Mouse (Mus musculus): ENCODE measurements around the gene Sema3a. TPM values are rescaled to one million over a fixed set of nuclear protein-coding genes. Genes with fewer than 3 reads are reported as not detected.

Gene Sema3a
- polyA plus RNA-seq, 1 experiment from 2014 or later: 16.2 TPM

DNA sequence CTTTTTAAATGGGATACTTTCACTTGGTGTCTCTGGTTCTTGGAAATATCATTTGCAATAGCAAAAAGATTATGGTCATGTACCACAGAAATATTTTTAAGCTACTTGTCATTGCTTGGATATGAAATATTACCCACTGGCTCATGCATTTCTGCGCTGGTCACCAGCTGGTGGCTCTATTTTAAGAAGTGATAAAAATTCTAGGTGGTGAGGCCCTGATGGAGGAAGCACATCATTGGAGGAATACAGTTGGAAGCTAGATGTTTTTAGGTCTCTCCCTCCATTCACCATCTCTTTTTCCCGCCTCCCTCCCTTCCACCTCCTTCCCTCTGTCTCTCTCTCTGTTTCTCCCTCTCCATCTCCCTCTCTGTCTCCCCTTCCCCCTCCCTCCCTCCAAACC, 57.0 kb downstream of the Sema3a start:
- WGBS: 97% methylated on average over 2 of the region's 2 CpGs
- H3K36me3 ChIP-seq: no peaks in the 10 kb centered on the region
- no peak for ATAC-seq (ENCODE audit: low read depth)
- H3K9me3 ChIP-seq: no peaks in the 10 kb centered on the region
- no peaks in the 10 kb centered on the region for H3K27me3 ChIP-seq
- H3K4me2 ChIP-seq: no peak overlapping the region
- no peak overlapping the region for H3K27ac ChIP-seq (replicated peaks)
- no peaks in the 10 kb centered on the region for H3K4me1 ChIP-seq (replicated peaks)
- H3K9ac ChIP-seq: no peak overlapping the region
- H3K4me3 ChIP-seq: no peak overlapping the region

DNA sequence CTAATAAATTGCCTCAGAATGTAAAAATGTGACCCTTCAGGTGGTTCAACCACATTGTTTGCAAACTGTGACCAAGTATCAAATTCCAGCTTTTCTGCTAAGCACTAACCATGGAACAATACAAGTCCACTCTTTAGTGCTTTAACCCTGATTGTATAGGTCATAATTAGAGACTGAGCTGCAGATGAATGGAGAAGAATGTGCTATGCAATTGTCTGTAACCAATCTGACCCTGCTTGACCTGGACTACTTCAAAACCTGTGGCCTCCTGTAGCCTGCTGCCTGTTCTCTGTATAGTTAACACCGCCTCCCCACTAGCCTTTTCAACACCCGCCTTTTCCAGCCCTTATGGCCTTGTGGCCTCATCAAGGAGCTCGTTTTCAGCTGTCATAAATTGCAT, 72.7 kb downstream of the Sema3a start:
- no peaks in the 10 kb centered on the region for H3K9me3 ChIP-seq
- 11% methylated on average over 3 of the region's 3 CpGs for WGBS
- no peaks in the 10 kb centered on the region for H3K36me3 ChIP-seq
- no peak for ATAC-seq (ENCODE audit: low read depth)
- no peak overlapping the region for H3K4me3 ChIP-seq
- H3K9ac ChIP-seq: no peak overlapping the region
- H3K27ac ChIP-seq (replicated peaks): no peak overlapping the region
- H3K27me3 ChIP-seq: no peaks in the 10 kb centered on the region
- no peaks in the 10 kb centered on the region for H3K4me1 ChIP-seq (replicated peaks)
- H3K4me2 ChIP-seq: no peak overlapping the region

DNA sequence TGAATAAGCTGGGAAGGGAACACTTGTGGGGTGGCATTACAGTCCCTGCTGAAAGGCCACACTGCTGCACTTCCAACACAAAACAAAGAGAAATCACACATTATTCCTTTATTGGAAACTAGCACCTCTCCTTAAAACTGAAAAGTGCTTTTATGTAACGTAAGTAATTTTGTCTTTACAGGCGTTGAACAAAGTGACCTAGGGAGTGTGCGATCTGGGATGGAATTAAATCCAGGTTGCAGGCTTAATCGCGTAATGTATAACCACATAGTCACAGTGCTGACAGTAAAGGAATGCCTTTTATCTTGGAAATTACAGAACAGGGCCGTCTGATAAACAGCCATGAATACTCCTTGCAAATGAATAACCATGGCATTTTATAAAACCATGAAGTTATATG, 74.5 kb downstream of the Sema3a start:
- Histone ChIP-seq H3K9me3 (no peaks in the 10 kb centered on the region), H3K4me2 (no peak overlapping the region), H3K36me3 (no peaks in the 10 kb centered on the region), H3K27me3 (no peaks in the 10 kb centered on the region), H3K4me3 (no peak overlapping the region), H3K27ac (replicated peaks) (no peak overlapping the region), H3K9ac (no peak overlapping the region), H3K4me1 (replicated peaks) (no peaks in the 10 kb centered on the region)
- ATAC-seq (ENCODE audit: low read depth): no peak
- WGBS: 71% methylated on average over 6 of the region's 6 CpGs

DNA sequence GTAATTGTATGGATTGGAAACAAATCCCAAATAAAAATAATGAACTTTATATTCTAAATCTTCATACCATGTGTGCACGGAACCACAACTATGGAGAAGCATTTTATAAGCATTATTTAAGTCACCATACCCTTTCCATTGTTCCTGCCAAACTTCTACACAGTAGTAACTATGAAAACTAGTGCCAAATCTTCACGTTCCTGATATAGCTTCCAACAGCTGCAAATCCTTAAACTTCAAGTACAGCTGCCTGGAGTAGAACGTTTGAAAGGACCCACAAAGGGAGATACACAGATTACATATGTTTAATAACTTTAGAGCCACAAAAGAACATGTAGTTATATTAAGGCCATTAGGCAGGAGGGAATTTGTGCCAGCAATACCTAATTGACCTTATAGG, 130.1 kb downstream of the Sema3a start:
- ATAC-seq (ENCODE audit: low read depth): no peak
- whole genome bisulfite sequencing: 77% methylated on average over 3 of the region's 3 CpGs
- H3K4me3 ChIP-seq: no peak overlapping the region
- H3K27me3 ChIP-seq: no peaks in the 10 kb centered on the region
- no peak overlapping the region for H3K4me2 ChIP-seq
- H3K4me1 ChIP-seq (replicated peaks): no peaks in the 10 kb centered on the region
- H3K27ac ChIP-seq (replicated peaks): no peak overlapping the region
- no peaks in the 10 kb centered on the region for H3K36me3 ChIP-seq
- H3K9me3 ChIP-seq: no peaks in the 10 kb centered on the region
- H3K9ac ChIP-seq: no peak overlapping the region

DNA sequence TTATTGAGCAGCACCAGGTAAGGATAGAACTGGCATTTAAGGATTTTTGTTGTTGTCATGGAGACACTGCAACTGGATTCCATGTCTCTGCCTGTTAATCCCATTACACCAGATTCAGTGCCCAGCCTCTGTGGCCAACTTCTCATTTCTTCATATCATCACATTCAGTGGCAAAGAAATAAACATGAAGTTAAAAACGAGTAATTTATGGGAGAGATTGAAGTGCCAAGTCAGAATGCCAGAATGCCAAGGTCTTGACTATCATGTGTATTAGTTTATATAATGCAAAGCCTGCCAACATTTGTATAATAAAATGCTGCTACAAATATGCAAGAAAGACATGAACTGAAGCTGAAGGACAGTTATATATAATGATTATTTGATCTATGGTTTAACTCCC, 131.1 kb downstream of the Sema3a start:
- no peak overlapping the region for H3K4me2 ChIP-seq

DNA sequence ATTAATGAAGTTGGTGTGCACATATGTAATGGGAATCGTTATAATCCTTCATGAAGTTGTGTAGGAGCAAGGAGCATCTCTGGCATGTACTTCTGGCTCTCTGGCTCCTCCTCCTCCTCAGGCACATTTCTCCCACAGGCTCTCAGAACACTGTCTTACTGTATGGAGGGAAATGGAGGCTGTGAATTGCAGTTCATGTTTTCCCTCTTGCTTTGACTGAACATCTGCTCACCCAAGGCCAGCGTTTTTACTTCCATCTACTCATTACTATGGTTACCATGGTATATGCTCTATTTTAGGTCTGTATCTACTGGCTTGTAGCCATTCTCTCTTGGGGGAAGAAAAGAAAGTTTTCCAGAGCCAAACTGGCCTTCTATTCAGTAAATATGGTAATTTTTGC, 137.9 kb downstream of the Sema3a start:
- H3K4me2 ChIP-seq: no peak overlapping the region
- no peaks in the 10 kb centered on the region for H3K9me3 ChIP-seq
- no peaks in the 10 kb centered on the region for H3K36me3 ChIP-seq
- H3K27me3 ChIP-seq: no peaks in the 10 kb centered on the region
- ATAC-seq (ENCODE audit: low read depth): peak; percentile 78
- H3K4me1 ChIP-seq (replicated peaks): no peaks in the 10 kb centered on the region
- H3K27ac ChIP-seq (replicated peaks): no peak overlapping the region
- no peak overlapping the region for H3K4me3 ChIP-seq
- H3K9ac ChIP-seq: no peak overlapping the region
- 54% methylated on average over 2 of the region's 2 CpGs for WGBS

More for the DNA sequence above, 131.1 kb downstream of the Sema3a start:
- Histone ChIP-seq H3K4me3 (no peak overlapping the region), H3K9ac (no peak overlapping the region), H3K9me3 (no peaks in the 10 kb centered on the region), H3K4me1 (replicated peaks) (no peaks in the 10 kb centered on the region), H3K36me3 (no peaks in the 10 kb centered on the region), H3K27ac (replicated peaks) (no peak overlapping the region), H3K27me3 (no peaks in the 10 kb centered on the region)
- WGBS: 65% methylated on average over 1 of the region's 1 CpGs
- ATAC-seq (ENCODE audit: low read depth): no peak

DNA sequence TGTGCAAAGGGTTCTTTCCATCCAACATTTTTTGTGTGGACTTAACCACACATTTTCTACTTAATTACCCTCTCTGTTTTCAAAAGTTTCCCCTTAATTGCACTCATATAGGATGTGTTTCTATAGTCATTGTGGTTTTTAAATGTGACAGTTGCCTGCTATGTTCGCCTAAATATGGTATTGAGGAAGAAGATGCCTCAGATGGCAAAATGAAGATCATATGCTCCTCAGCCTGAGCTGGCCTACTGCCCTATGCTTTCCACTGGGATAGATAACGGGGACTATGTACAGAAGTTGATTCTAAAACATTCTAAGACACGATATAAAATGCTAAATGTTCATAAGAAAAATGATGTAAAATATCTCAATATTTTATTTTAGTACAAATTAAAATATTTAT, 138.3 kb downstream of the Sema3a start:
- WGBS: 73% methylated on average over 3 of the region's 3 CpGs

DNA sequence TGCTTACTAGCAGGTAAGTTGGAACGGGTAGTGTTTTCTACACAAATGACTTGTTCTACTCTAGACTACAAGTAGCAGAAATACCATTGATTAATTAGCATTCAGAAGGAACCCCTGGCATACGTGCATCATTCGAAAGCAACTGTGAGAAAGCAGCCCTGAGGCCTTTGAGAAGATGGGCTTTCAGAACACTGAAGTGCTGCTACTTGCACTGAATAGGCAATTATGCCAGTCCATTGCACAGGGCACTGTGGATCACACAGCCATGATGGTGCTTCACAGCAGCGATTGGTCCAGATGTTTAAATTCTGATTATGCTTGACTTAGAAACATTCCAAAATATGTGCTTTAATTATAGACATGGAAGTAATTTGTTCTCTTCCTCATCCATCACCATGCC, 187.5 kb downstream of the Sema3a start:
- ATAC-seq (ENCODE audit: low read depth): peak; percentile 58; the same call in 1 of the 2 replicates
- H3K4me3 ChIP-seq: no peak overlapping the region
- H3K27me3 ChIP-seq: no peaks in the 10 kb centered on the region
- no peaks in the 10 kb centered on the region for H3K36me3 ChIP-seq
- no peak overlapping the region for H3K9ac ChIP-seq
- H3K4me1 ChIP-seq (replicated peaks): peaks cover 11% of the 10 kb centered on the region
- H3K9me3 ChIP-seq: no peaks in the 10 kb centered on the region
- H3K27ac ChIP-seq (replicated peaks): no peak overlapping the region
- H3K4me2 ChIP-seq: no peak overlapping the region
- WGBS: 26% methylated on average over 4 of the region's 4 CpGs

More for the DNA sequence above, 138.3 kb downstream of the Sema3a start:
- Histone ChIP-seq H3K4me2 (no peak overlapping the region), H3K27me3 (no peaks in the 10 kb centered on the region), H3K27ac (replicated peaks) (no peak overlapping the region), H3K36me3 (no peaks in the 10 kb centered on the region), H3K9me3 (no peaks in the 10 kb centered on the region), H3K4me3 (no peak overlapping the region), H3K9ac (no peak overlapping the region), H3K4me1 (replicated peaks) (no peaks in the 10 kb centered on the region)
- peak; percentile 32; the same call in 1 of the 2 replicates for ATAC-seq (ENCODE audit: low read depth)

DNA sequence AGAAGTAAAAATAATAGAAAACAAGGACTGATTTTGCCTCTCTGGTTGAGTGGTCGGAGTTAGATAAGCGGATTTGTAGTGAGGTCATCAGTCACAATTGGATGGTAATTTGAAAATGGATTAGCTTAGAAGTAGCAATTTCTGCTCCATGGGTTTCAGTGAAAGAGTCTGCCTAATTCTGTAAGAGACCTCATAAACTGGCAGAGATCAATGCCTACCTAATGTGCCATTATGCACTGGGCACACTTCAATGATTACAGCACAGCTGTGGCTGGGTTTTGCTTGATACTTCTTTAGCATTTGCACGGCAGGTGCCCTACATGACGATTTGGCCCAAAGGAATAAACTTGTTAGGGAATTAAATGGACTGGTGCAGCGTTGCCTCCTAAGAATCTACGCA, 188.8 kb downstream of the Sema3a start:
- ATAC-seq (ENCODE audit: low read depth): peak; percentile 91
- Histone ChIP-seq H3K9me3 (no peaks in the 10 kb centered on the region), H3K36me3 (no peaks in the 10 kb centered on the region), H3K4me1 (replicated peaks) (peaks cover 11% of the 10 kb centered on the region), H3K4me3 (no peak overlapping the region), H3K9ac (no peak overlapping the region), H3K4me2 (no peak overlapping the region), H3K27ac (replicated peaks) (no peak overlapping the region), H3K27me3 (no peaks in the 10 kb centered on the region)
- 12% methylated on average over 6 of the region's 6 CpGs for WGBS

DNA sequence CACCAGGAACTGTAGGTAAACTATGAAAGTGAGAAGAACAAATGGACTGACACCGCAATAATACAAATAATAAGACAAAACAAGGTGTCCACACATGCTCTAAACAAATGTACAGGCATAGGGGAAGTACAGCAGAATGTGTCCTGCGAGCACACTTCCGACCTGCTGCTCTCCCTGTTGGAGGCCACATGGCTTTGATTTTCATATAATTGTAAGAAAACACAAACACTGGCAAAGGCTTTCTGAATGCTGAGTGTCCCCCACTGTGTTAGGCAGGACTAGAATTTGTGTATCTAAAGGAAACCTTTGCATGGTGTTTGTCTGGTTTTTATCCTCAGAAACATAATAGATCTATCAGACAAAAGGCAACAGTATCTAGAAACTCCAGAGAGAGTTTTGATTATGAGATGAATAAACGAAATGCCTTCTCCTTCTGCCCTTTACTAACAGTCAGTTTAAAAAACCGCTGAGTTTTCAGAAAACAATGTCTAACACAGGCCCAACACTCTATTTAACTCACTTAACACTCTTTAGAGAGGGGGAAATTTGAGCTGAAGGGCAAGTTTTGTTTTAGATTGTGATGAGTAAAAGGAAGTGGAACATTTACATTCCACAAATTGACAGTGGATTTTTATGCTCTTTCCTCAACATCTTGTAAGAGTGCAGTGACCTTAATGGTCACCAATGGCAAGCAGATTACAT, 193.7 kb downstream of the Sema3a start:
- Histone ChIP-seq H3K27me3 (no peaks in the 10 kb centered on the region), H3K27ac (replicated peaks) (no peak overlapping the region), H3K36me3 (no peaks in the 10 kb centered on the region), H3K9me3 (no peaks in the 10 kb centered on the region), H3K4me3 (no peak overlapping the region), H3K9ac (no peak overlapping the region), H3K4me1 (replicated peaks) (peaks cover 3% of the 10 kb centered on the region; the same call in 1 of the 2 replicates), H3K4me2 (no peak overlapping the region)
- 51% methylated on average over 5 of the region's 5 CpGs for WGBS
- no peak for ATAC-seq (ENCODE audit: low read depth)

DNA sequence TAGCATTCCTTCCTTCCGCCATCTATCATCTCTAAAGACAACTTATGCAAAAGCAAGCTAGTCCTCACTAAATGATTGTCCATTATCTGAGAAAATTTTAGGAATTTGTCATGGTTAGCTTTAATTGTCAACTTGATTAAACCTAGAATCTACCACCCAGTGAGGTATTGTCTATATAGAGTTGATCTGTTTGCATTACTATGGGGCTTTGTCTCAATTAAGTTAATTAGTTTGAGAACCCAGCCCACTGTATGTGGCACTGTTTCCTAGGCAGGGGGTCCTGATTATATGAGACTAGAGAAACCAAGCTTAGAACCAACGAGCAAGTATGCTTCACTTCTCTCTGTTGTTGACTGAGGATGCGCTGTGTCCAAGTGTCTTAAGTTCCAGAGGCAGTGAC, 194.9 kb downstream of the Sema3a start:
- H3K4me1 ChIP-seq (replicated peaks): no peaks in the 10 kb centered on the region
- no peaks in the 10 kb centered on the region for H3K9me3 ChIP-seq
- no peak for ATAC-seq (ENCODE audit: low read depth)
- 65% methylated on average over 3 of the region's 3 CpGs for WGBS
- no peaks in the 10 kb centered on the region for H3K27me3 ChIP-seq
- H3K4me3 ChIP-seq: no peak overlapping the region
- H3K36me3 ChIP-seq: no peaks in the 10 kb centered on the region
- H3K27ac ChIP-seq (replicated peaks): no peak overlapping the region
- H3K4me2 ChIP-seq: no peak overlapping the region
- H3K9ac ChIP-seq: no peak overlapping the region

DNA sequence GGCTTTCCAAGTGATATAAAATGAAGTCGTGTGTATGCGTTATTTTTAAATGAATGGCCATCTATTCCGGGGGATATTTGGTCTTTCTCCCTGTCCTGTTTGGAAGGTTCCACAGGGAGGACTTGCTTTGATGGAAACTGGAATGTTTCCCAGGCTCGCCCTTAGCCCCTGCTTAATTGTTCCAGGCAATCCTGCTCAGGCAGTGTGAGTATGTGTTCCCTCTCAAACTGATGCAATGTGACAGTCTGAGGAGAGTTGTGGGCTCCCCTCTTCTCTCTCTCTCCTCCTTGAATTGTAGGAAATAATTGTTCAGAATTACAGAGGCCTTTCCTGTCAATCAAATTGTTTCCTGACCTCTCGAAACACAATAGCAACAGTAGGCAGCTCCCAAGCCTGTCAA, 202.1 kb downstream of the Sema3a start:
- no peaks in the 10 kb centered on the region for H3K4me1 ChIP-seq (replicated peaks)
- ATAC-seq (ENCODE audit: low read depth): no peak
- H3K27me3 ChIP-seq: no peaks in the 10 kb centered on the region
- no peak overlapping the region for H3K9ac ChIP-seq
- H3K27ac ChIP-seq (replicated peaks): no peak overlapping the region
- H3K9me3 ChIP-seq: no peaks in the 10 kb centered on the region
- WGBS: 71% methylated on average over 5 of the region's 5 CpGs
- H3K4me2 ChIP-seq: no peak overlapping the region
- no peak overlapping the region for H3K4me3 ChIP-seq
- H3K36me3 ChIP-seq: no peaks in the 10 kb centered on the region

DNA sequence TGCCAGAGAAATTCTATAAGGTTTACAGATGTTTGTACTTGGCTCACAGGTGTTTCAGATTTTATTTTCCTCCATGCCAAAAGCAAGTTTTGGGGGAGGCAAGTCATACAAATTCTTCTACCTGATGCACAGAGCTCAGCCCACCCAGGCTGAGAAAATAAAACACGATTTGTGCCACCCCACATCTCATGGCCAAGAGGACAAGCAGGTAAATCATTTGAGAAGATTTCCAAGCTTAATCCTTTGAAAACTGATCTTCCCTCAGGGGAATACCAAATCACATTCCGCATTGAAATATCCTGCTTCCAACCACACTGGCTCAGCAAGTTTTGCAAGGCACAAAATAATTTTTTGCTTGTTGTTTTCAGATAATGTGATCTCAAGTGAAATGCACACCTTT, 206.2 kb downstream of the Sema3a start:
- ATAC-seq (ENCODE audit: low read depth): no peak
- no peak overlapping the region for H3K4me2 ChIP-seq
- H3K9me3 ChIP-seq: no peaks in the 10 kb centered on the region
- no peak overlapping the region for H3K9ac ChIP-seq
- no peaks in the 10 kb centered on the region for H3K27me3 ChIP-seq
- H3K4me1 ChIP-seq (replicated peaks): no peaks in the 10 kb centered on the region
- no peak overlapping the region for H3K27ac ChIP-seq (replicated peaks)
- H3K36me3 ChIP-seq: no peaks in the 10 kb centered on the region
- H3K4me3 ChIP-seq: no peak overlapping the region
- 77% methylated on average over 2 of the region's 2 CpGs for WGBS

Measured in neural tube, embryonic 13.5 days (tissue).